Mouse (Mus musculus) embryonic fibroblast, embryonic 13.5 days (primary cell): ENCODE measurements at regions not wholly inside any gene's neighbourhood (a gene's known extent, or its start where the extent isn't known, plus 50 kb on each side); places are given as distances from the start of the nearest gene placed in this dataset.
"Not testable (repeated sequence)": the region's sequence is repeated elsewhere in the genome, so short reads cannot be mapped to it uniquely, and the experiment has no call there.

Experiments used
- H3K27ac ChIP-seq: 2 replicates; pipeline ENCODE4 v1.5.1; 2012; ENCODE audit warnings: low read length, control low read depth, inconsistent platforms; ENCODE audit not compliant: insufficient read depth
- H3K4me1 ChIP-seq: 2 replicates; pipeline ENCODE4 v1.6.1; 2011; ENCODE audit warnings: low read length; ENCODE audit not compliant: control insufficient read depth, insufficient read depth
- H3K4me3 ChIP-seq: 2 replicates; pipeline ENCODE4 v1.5.1; 2011; ENCODE audit warnings: mild to moderate bottlenecking, control low read depth, low read length; ENCODE audit not compliant: insufficient read depth
- CTCF ChIP-seq: IDR thresholded peaks from 2 replicates; pipeline ENCODE4 v1.5.1; 2011; ENCODE audit warnings: mild to moderate bottlenecking, control low read depth, low read length, moderate library complexity, borderline replicate concordance; ENCODE audit not compliant: insufficient read depth
- POLR2A ChIP-seq: IDR thresholded peaks from 2 replicates; pipeline ENCODE4 v1.6.1; 2011; ENCODE audit warnings: low read depth, mild to moderate bottlenecking, control low read depth, low read length, moderate library complexity

GRCm38 (mm10) chr2:166289198-166289597 is 133.7 kb upstream of the Sulf2 start:
- H3K4me1 ChIP-seq = peaks cover 7% of the 10 kb centered on the region; the same call in 1 of the 2 replicates
- H3K27ac ChIP-seq = no peak overlapping the region
- H3K4me3 ChIP-seq = no peak overlapping the region
- TF ChIP-seq POLR2A = no peak
- TF ChIP-seq CTCF = no peak

DNA sequence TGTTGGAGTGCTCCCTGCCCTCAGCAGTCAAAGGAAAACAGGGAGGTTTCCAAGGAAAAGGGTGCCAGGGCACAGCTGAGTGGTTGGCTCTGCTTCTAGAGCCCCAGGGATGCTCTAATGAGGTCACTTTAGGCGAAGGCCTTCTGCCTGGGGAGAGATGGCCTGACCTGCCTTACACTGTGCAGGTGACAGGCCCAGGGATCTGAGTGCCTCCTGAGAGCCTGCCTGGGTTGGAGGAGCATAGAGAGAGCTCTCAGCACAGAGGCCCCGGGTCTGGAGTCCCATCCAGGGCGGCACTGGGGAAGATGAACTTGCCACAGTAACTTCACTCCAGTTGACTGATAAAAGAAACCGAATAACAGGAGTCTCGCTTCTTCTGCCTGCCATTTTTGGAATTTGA is 125.7 kb upstream of the Sulf2 start:
- not testable (repeated sequence) for H3K27ac ChIP-seq, H3K4me1 ChIP-seq, H3K4me3 ChIP-seq

- TF ChIP-seq POLR2A (no peak), CTCF (no peak)
- Histone ChIP-seq H3K4me1 (no peaks in the 10 kb centered on the region), H3K27ac (no peak overlapping the region), H3K4me3 (no peak overlapping the region)
Measured at GRCm38 (mm10) chr2:166280651-166281127, 125.2 kb upstream of the Sulf2 start.

- no peaks in the 10 kb centered on the region for H3K4me1 ChIP-seq
- H3K4me3 ChIP-seq = no peak overlapping the region
- no peak overlapping the region for H3K27ac ChIP-seq
- no peak for TF ChIP-seq CTCF
- TF ChIP-seq POLR2A = no peak
Measured at GRCm38 (mm10) chr2:166279676-166280075, 124.2 kb upstream of the Sulf2 start.

DNA sequence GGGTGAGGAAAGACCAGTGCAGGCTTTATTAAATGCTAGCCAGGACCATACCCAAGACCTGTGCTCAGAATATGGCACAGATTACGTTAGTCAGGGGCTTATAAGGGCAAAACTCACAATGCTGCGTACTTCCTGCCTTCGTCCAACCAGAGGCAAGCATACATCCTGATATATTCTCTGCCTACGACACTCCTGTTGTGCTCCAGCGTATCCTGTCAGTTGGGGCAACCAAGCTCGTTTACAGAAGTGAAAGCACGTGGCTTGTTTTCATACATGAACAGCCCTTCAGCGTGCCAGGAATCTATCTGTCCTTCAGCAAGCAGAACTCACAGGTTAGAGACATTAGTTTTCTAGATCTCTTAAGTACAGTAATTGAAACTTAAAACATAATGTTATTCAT is 119.9 kb upstream of the Sulf2 start:
- H3K4me3 ChIP-seq = no peak overlapping the region
- no peak overlapping the region for H3K27ac ChIP-seq
- TF ChIP-seq CTCF = no peak
- TF ChIP-seq POLR2A = no peak
- H3K4me1 ChIP-seq = 0 out of 2 replicates have a peak, but pooled peaks cover 3% of the 10 kb centered on the region

DNA sequence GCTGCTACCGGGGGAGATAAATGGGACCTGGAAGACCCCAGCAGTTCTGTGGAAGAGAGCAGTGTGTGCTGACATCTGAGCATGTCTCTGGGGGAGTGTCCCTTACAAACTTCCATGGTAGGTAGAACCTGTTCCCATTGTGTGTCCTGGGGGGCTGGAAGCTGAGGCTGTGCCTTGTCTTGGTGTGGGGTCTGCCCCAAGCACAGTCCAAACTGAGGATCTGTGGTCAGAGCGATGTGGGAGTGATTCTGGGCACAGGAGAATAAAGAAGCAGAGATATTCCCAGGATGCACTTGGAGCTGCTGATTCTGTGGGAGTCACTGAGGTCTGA is 118.5 kb upstream of the Sulf2 start:
- no peak overlapping the region for H3K4me3 ChIP-seq
- H3K4me1 ChIP-seq = 0 out of 2 replicates have a peak, but pooled peaks cover 3% of the 10 kb centered on the region
- TF ChIP-seq POLR2A = no peak
- TF ChIP-seq CTCF = no peak
- H3K27ac ChIP-seq = no peak overlapping the region

DNA sequence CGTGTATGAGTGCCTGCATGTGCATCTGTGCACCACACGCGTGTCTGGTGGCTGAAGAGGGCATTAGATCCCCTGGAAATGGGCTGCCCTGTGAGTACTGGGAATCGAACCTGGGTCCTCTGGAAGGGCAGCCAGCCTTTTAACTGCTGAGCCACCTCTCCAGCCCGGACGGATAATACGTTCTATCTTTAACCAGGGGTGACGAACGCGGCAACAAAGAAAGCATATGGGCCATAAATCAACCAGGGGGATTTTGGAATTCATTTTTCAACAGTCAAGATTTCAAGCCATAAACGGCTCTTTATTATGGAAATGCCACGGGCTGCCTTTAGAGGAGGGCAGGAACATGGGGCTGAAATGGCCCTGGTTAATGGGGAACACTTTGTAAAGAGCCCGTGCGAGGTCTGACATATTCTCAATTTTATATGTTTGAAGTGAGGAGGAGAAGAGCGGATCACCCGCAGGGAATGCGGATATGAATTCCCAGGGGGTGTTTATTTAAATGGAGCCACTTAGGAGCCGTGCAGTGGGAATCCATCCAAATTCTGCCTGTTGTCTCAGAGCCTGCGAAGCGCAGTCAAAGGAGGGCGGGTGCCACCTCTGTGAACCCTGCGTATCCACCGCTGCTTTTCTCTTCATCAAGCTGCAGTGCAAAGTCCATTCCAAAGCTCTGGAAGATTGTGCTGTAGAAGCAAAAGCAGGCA is 118.0 kb upstream of the Sulf2 start:
- no peak for TF ChIP-seq POLR2A
- no peak for TF ChIP-seq CTCF
- Histone ChIP-seq H3K4me1 (0 out of 2 replicates have a peak, but pooled peaks cover 3% of the 10 kb centered on the region), H3K4me3 (no peak overlapping the region), H3K27ac (no peak overlapping the region)

DNA sequence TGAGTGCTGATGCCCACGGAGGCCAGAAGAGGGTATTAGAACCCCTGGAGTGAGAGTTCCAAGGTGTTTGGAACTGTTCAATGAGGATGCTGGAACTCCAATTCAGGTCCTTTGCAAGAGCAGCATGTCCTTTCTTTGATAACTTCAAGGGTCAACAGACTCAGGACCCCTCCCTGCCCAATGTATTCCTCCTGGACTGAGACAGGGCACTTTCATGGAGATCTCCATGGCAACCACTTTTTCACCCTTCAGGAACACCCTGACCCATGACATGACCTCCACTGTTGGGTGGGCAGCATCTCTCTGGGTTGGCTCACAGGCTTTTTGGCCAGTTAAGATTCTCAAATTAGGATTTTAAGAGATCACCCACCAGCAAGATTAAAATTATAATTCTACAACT is 117.4 kb upstream of the Sulf2 start:
- H3K4me3 ChIP-seq = no peak overlapping the region
- TF ChIP-seq CTCF = no peak
- no peak for TF ChIP-seq POLR2A
- H3K27ac ChIP-seq = no peak overlapping the region
- 0 out of 2 replicates have a peak, but pooled peaks cover 3% of the 10 kb centered on the region for H3K4me1 ChIP-seq

GRCm38 (mm10) chr2:166272190-166272543 is 116.7 kb upstream of the Sulf2 start:
- no peak overlapping the region for H3K27ac ChIP-seq
- H3K4me3 ChIP-seq = no peak overlapping the region
- 0 out of 2 replicates have a peak, but pooled peaks cover 3% of the 10 kb centered on the region for H3K4me1 ChIP-seq
- TF ChIP-seq POLR2A = no peak
- no peak for TF ChIP-seq CTCF

- no peak for TF ChIP-seq CTCF
- no peak overlapping the region for H3K4me3 ChIP-seq
- H3K27ac ChIP-seq = no peak overlapping the region
- 0 out of 2 replicates have a peak, but pooled peaks cover 3% of the 10 kb centered on the region for H3K4me1 ChIP-seq
Measured at GRCm38 (mm10) chr2:166271373-166272189, 116.1 kb upstream of the Sulf2 start.

DNA sequence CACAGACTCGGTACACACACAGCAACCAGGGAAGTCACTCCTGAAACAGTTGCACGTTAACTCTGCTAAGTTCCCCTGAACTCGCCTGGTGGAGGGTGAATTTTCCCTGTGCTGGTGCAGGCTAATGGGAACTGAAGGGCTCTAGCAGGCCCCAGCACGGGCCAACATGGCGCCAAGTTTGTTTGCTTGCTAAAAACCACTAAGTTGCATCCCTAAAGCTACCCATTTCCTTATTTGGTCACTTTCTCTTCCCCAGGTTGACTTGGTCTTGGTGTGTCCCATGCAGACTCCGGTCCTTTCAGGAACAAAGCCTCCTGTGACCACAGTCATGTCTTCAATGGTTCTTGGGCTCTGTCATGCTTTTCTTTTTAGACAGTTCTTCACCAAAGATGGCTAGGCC is 114.5 kb upstream of the Sulf2 start:
- H3K4me3 ChIP-seq = no peak overlapping the region
- TF ChIP-seq POLR2A (no peak), CTCF (no peak)
- H3K27ac ChIP-seq = no peak overlapping the region
- 0 out of 2 replicates have a peak, but pooled peaks cover 3% of the 10 kb centered on the region for H3K4me1 ChIP-seq
